Mouse (Mus musculus): ENCODE measurements around the gene Lsm7.

- TF ChIP-seq POLR2A (IDR thresholded peaks at IDR 0.05; ENCODE audit: insufficient read length, low read depth), result no peak
- TF ChIP-seq E2F4 (IDR thresholded peaks at IDR 0.05; ENCODE audit: insufficient read depth), result no peak
- TF ChIP-seq USF1 (IDR thresholded peaks at IDR 0.05; ENCODE audit: low read depth), result no peak
- no peak for TF ChIP-seq SRF (IDR thresholded peaks at IDR 0.05; ENCODE audit: control insufficient read depth, insufficient read length, low read depth)
- TF ChIP-seq MAX (IDR thresholded peaks at IDR 0.05; ENCODE audit: low read depth), result no peak
Measured at GRCm38 (mm10) chr10:80822528-80822927, 32.5 kb downstream of the Lsm7 start.
